Mouse (Mus musculus) 3134 (cell line): ENCODE data around the gene Dusp28.

Source experiments
- DNase-seq: peaks from one replicate; pipeline ENCODE4 v3.0.0-alpha.2; 2011; ENCODE audit warnings: low spot score; ENCODE audit not compliant: insufficient read length; ENCODE audit errors: extremely low read depth

Dusp28 gene

DNA sequence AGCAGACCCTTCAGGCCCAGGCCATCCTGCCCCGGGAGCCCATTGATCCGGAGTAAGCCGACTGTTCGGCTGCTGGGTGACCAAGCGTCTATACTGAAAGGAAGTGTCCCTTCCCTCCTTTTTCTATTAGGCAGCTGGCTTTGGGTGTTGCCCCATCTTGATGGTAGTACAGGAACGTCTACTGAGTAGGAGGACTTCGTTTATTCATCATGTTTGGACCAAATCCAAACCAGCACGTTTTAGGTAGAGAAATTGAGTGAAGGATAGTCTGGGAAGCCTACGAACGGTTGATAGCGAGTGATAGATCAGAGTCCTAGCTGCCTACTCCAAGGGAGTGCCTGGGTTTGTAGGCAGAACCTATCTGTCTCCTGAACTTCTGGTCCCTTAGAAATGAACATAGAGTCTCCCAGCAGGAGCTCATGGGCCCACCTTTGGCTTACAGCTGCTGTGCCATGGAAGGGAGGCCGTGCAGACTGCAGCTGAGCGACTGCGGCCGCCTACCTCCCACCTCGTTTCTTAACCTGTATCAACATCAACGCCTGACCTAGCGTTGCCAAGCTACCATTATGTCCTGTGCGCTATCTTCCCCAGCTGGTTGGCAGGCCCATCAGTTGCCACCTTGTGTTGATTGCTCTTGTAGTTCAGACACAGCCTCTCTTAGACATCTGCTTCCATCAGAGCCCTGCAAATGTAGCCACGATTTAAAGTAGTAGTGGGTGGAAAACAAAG lies 1.0 kb downstream of the Dusp28 start:
- no peak for DNase-seq

DNA sequence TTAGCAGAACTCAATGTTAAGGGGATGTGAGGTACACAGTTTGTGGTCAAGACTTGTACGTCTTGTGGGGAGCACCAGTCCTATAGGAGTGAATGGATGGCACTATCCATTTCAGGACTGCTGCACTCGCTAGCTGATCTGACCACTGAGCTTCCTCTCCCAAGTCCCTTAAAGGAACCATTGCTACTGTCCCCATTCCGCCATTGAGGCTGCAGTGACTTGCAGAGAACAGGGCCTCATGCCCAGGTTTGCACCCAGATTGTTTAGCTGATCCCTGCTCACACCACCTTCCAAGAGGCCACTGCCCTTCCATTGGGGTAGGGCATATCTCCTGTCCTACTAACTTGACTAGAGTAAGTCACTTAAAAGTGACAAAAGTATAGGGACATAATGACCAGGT lies 1.9 kb downstream of the Dusp28 start:
- no peak for DNase-seq

DNA sequence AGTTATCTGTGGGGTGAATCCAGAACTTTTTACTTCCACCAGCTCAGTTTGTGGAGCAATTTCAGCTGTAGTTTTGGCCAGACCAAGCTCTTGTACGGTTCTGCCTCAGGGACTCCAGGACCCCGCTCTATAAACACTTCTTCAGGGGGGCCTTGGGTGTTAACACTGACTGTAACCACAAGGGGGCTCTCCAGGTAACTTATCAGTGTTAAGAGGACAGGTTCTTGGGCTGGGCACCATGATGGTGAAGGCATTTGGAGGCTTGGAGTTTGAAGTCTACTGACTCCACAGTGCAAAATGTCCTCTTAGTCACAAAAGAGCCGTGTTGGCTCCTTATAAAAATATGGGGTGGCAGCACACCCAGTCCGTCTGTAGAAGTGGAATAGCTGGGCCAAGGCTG lies 2.3 kb downstream of the Dusp28 start:
- DNase-seq, result no peak

DNA sequence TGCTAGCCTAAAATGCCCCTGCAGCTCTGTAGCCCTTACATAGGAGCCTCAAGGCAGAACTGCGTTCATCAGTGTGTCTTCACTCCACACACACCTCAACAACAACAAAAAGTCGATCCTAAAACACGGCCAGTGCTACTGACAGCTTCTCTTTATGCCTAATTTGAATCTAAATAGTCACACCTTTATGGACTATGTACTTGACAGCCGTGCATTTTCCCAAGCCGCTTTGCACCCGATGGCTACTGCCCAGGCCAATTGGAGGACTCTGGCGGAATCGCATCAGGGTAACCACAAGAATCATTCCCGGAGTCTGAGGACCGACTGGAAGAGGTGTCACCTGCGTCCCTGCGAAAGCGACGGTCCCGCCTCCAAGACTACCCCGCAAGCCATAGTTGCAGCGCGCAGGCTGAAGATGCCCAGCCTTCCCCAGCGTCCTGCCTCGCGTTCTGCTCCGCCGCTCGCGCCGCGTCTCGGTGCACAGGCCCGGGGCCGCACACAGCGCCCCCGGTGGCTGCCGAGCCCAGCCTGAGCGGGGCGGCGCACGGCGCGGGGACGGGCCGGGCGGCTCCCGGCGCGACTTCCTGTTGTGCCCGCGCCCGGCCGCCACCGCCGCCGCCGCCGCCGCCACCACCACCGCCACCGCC lies 3.6 kb downstream of the Dusp28 start, which contains the start of gene Rnpepl1:
Rnpepl1 (plus strand) TSS at position 545 of the 647 bp plus-strand sequence.
- DNase-seq, result peak; percentile 83

DNA sequence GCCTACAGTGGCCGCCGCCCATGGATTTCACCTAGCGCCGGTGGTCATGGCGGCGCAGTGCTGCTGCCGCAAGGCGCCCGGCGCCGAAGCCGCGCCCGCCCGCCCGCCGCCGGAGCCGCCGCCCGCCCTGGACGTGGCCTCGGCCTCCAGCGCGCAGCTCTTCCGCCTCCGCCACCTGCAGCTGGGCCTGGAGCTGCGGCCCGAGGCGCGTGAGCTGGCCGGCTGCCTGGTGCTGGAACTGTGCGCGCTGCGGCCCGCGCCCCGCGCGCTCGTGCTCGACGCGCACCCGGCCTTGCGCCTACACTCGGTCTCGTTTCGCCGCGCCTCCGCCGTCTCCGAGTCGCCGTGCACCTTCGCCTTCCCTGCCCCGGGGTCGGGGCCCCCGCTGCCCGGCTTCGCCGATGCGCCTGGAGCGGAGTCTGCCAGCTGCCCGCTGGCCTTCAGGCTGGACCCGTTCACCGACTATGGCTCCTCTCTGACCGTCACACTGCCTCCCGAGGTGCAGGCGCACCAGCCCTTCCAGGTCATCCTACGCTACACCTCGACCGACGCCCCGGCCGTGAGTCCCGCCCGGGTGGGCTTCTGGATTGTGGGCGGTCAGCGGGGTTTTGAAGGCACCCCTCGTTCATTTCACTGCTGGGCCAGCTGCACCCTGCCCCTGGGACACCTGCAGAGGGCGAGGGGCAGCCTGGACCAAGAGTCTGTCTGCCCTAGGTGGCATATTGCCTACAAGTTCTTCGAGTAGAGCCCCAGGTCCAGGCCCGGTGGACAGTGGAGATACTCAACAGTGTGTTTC lies 4.3 kb downstream of the Dusp28 start:
- peak; percentile 74 for DNase-seq

DNA sequence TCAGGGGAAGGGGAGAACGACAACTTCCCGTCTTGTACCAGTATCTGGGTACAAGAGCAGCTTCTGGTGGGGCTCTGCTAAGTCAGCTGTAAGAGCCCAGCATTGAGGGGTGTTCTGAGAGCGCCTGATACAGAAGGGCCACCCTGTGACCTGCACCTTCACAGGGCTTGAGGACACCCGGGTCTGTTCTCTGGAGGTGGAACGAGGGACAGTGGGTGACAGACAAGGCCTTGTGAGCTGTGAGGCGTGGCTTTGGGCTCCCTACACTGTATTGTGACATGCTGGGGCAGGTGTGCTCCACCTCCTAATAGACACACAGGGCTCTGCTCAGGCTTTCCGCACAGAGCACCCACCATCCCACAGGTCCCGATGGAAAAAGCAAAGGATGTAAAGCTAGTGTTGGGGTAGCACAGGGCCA lies 4.9 kb downstream of the Dusp28 start:
- peak; percentile 38 for DNase-seq

DNA sequence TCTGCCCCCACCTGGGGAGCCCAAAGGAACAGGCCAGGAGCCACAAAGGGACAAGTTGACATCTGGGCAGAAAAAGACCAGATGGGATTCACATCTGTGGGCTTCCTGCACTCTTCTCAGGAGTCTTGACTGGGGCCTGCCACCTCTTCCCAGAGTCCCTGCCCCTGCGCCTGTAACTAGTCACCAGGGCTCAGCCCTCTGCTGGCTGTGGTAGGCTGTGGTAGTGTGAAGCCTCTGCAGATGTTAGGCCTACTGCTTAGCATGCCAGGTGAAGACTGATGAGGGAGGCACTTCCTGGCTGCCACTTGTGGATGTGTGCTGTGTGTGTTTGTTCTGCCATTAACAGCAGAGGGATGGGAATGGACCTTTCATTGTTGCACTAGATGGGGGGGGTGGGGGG lies 5.5 kb downstream of the Dusp28 start:
- DNase-seq, result no peak

DNA sequence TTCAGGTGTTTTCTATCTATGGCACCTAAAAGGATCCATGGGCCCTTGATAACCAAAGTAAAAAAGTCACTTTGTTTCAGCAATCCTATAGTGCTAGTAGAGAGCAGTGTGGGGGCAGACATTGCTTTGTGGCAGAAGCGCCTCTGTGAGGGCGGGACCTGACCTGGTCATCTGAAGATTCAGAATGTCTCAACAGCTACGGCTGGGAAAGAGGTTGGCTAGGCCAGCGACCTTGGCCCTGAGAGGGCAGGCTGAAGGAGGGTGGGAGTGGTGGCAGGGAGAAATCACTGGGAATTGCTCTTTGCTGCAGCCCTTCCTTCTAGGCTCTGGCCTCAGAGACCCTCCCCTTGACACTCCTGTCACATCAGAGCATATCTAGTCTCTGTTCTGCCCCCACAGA lies 7.5 kb downstream of the Dusp28 start:
- DNase-seq, result no peak

DNA sequence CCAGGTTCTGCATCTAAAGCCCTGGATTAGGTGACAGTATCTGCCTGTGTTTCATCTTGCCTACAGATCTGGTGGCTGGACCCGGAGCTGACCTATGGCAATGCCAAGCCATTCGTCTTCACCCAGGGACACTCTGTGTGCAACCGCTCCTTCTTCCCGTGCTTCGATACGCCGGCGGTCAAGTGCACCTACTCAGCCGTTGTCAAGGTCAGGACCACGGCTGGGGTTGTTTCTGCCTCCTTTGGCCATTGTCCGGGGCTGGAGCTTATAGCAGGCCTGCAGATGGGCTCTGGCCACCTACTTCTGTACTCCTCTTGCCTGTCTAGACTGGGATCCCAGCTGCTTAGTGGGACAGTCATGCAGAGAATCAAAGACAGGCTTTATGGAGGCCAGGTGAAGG lies 8.2 kb downstream of the Dusp28 start:
- no peak for DNase-seq

DNA sequence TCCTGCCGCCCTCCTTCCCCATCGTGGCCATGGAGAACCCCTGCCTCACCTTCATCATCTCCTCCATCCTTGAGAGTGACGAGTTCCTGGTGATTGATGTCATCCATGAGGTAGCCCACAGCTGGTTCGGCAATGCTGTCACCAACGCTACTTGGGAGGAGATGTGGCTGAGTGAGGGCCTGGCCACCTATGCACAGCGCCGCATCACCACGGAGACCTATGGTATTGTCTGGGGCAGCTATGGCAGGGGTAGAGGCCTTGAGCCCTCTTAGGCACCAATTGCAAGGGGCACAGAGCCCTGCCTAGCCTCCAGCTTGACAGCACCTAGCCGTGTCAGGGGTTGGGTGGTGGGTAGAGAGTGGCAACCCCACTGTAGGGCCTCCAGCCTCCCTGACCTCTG lies 9.9 kb downstream of the Dusp28 start:
- DNase-seq, result no peak

DNA sequence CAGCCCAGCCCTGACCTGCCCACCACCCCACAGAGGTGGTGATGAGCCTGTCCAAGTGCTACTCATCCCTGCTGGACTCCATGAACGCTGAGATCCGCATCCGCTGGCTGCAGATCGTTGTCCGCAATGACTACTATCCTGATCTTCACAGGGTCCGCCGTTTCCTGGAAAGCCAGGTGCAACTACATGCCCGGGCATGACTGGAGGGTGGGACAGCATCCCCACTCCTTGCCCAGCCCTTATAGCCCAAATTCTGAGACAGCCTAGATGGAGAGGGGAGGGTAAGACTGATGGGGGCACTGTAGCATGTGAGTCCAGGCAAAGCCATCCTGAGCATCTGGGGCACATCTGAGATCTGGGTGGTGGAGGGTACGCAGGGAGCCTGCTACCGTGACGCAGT lies 12.4 kb downstream of the Dusp28 start:
- no peak for DNase-seq

DNA sequence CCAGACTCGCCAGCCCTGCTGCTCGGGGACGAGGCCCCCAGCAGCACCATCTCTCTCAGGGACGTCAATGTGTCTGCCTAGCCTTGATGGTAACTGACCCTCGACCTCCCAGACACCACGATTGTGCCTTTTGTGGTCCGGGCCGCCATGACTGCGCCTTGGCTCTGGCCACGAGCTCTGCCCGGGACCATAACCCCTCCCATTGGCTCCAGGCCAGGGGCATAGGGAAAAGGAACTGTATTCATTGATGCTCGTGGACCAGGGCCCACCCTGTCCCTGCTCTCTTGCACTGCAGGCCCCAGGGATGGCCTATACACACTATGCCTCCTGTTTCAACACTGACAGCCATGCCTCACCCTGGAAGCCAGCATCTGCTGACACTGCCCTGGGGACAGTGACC lies 13.0 kb downstream of the Dusp28 start:
- no peak for DNase-seq

DNA sequence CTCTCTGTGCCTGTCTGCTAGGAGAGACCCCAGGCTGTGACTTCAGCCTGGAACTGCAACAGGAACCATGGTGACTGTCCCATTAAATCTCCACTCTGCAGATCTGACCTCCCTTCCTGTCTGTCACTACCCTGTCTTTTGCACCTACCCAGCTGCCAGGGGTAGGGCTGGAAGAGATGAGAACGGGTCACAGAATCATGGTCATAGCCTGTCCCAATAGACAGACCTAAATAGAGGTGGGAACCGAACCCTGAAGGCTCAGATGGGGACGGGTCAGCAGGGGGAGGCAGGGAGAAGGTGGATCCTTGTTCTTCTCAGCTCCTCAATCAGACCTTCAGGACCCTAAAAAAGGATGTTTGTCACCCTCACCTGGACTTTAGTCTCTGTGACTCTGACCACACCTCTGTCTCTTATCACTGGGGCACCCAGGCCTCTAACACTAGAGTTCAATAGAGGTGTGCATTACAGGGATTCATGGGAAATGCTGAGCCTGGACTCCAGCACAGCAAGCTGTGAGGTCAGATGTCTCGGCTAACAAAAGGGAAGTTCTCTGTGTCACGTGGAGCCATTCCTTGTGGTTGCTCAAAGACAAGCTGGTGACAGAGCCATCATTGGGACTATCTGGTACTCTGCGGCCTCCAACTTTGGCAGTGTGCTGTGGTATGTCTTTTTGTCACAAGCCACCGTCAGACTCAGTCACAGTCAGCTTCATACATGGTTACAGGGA lies 13.9 kb downstream of the Dusp28 start:
- no peak for DNase-seq

DNA sequence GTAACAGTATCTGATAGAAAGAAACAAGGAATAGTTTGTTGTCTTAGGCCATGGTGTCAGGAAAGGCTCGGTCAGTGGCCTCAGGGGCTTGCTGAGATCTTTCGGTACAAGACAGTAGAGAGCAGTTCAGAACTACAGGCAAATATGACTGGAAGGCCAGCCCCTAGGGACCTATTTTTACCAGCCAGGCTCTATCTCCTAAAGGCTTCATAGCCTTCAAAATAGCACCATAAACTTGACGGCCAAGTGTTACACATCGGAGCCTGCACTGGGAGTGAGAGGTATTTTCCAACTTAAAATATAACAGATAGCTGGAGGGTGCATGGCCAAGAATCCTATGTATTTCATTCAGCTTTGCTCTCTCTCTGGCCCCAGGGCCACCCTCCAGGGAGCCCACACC lies 14.7 kb downstream of the Dusp28 start:
- DNase-seq, result no peak

DNA sequence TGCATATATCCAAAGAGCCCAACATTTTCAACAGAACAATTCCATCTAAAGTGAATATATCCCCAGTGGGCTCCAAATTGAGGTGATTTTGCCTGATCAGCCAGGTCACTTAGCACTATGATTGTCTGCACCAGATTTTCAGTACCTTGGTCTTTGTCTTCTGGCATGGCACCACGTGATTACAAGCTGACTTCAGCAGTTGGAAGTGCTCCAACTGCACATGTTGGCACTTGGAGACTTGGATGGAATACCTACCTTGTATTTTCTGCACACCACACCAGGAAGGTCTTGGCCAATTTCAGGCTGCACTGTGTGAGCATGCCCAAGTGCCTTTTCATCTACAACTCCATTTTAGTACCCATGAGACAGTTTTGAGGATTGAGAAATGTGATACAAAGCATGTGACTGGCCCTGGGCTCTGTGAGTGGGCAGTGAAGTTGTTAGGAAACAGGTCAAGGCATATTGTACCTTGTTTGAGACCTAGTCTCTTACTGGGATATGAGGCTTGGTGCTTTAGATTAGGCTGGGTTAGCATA lies 23.5 kb downstream of the Dusp28 start:
- DNase-seq, result no peak

DNA sequence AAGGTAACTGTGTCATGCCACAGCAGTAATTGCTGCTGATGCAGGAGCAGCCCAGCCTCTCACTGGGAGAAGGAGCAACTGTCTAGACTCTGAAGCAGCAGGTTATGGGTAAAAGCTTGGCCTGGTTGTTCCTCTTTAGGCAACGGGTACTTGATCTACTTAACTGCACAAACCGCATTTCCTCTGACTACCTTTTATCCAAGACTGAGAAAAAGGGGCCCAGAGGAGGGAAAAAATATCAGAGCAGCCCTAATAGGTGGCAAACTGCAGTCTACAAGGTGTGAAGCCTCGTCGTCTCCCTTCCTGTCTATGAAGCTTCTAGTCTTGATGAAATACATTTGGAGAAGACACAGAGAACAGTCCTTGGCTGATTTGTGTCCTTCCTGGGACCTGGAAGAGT lies 26.8 kb downstream of the Dusp28 start:
- no peak for DNase-seq

DNA sequence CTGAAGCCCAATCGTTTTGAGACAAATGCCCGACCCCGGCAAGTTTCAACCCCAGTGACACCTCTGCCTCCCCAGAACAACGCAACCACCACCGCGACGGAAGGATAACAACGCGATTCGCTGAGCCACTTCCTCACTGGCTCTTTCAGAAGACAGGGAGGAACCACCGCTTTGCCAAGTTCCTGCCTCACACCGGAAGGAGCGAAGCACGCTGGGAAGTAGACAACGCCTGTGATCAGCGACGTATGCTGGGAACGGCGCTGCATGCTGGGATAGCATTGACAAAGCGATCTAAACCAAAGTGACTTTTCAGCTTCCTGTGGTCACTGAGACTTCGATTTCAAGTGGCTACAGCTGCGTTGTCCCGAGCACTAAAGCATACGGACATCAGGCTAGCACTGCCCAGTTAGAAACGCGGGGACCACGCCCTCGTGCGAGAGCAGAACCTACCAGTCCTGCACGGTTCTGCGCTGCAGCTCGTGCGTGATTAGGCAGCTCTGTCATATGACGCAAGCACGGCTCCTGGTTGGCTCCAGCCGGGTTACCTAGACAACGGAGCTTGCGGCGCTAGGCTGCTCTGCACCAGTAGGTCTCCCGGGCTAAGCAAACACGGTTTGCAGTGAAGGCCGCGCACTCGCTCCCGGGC lies 27.5 kb downstream of the Dusp28 start, which contains the start of gene Capn10:
Capn10 (plus strand) TSS at position 195 of the 646 bp plus-strand sequence.
- DNase-seq, result peak; percentile 94

DNA sequence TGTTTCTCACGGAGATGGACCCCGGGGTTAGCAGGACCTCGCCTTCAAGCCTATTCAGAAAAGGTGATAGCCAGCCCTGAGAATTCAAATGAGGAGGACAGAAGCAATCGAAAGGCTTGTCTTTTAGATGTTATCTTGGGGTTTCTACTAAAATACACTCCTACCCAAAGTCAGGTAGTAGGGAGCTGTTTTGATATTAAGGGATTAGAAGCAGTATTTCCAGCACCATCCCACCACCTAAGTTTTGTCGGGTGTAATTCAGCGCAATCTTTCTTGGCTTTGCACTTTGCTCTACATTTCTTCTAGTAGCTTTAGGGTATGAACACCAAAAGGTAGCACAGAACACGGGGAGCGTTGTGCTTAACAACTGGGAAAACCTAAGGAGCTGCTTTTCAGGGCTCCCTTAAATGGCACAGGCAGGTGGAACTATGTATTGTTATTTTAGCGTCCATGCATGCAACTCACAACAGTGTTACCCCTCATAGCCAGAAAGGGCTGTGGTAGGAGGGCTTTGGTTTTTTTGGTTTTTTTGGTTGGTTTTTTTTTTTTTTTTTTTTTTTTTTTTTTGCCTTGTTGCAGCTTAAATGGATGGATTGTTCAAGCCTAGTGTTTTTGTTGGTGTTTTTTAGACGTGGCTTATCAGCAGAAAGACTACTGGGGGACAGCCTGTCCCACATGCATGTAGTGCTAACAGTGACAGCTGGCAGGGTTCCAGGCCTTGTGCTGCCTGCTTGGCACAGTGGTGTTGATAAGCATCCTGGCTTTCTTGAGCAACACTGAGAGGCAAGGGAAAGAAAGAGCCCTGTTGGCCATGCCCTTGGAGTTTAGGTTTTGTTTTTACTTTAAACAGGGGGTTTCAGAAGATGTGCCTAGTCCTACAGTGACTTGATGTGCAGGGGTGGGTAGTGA lies 28.5 kb downstream of the Dusp28 start:
- no peak for DNase-seq

DNA sequence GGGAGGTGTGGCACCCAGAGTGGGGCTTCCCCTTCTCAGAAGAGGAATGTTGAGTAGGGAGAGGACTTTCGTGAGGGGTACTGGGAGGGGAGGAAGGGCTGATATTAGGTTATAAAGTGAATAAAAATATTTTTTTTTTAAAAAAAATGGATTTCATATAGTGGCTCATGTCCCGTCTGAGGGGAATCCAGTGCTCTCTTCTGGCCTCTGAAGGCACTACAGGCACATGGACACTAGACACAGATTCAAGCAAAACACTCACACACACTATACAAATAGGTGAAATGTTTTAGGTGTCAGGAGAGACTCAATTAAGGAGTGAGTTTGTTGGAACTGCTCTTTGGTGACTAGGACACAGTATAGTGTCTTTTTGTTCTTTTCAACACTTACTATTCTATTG lies 29.2 kb downstream of the Dusp28 start:
- no peak for DNase-seq
